10 mouse cellular contexts compared by ENCODE assay signal in the genomic region with DNA sequence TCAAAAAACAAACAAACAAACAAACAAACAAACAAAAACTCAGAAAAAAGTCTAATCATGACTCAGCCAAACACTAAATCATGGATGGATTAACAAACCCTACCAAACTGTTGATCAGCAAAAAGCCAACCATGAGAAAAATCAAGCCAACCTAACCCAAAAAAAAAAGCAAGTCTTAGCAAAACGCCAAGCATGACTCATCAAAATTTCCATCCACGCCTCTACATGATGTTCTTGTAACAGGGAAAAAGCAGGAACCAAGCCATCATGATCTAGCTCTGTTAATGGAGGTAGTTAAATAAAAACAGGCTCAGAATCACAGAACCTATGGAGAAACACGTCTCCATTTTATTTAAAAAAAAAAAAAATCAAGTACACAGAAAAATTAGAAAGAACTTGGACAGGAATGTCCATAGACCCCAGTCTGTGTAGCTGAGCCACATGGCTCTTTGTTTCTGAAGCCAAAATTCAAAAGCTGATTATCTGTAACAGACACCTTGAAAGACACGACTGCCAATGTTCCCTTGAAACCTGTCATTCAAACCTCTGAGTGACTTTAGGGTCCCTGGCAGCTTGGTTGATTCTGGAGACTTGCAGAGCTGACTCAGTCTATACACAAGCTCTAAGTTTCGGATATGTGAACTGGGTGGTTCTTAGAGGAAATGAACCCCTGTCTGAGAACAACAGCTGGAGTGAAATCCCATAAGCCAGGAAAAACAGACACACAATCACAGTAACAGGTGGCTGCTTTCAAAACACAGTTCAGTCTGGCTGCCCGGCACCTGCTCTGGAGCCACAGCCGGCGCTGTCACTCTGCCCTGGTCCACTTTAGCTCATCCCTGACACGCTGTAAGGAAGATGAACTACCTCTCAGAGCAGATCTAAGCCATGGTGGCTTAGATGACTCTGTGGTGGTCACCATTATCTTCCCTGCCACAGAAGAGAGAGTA. TPM values are rescaled to one million over a fixed set of nuclear protein-coding genes. Genes with fewer than 3 reads are reported as not detected.
DNase-seq lines count a peak whose midpoint lies in the region; ATAC-seq and TF ChIP-seq lines count a peak whose summit lies in the region.
"Had no signal": no experiment of that assay in that cellular context is flagged by ENCODE, and none has a peak within 500 bp of the region (broad histone marks: within the 10 kb centered on the region; RNA-seq: fewer than 3 reads in every experiment).

No protein-coding gene starts in this region.

- WGBS in embryonic facial prominence, embryonic 15.5 days, result 49% methylated on average over 9 of the region's 9 CpGs
- 54% methylated on average over 9 of the region's 9 CpGs for WGBS in midbrain, embryonic 14.5 days
- WGBS in hindbrain, embryonic 11.5 days, result 64% methylated on average over 9 of the region's 9 CpGs

- intact Hi-C loops in heart, postnatal 25 days (cut with DNase I), result no loop called here

- TF ChIP-seq CTCF in C2C12 (IDR thresholded peaks at IDR 0.05; ENCODE audit: control insufficient read depth, insufficient read depth, insufficient read length), result no peak

- H3K27ac ChIP-seq in embryonic facial prominence, embryonic 15.5 days (replicated peaks), result no peak overlapping the region
- no peak overlapping the region for H3K27ac ChIP-seq in midbrain, embryonic 14.5 days (replicated peaks; ENCODE audit: low read depth, low read length)
- H3K27ac ChIP-seq in hindbrain, embryonic 11.5 days (ENCODE audit: low read depth, low read length), result no peak overlapping the region
- H3K27ac ChIP-seq: hindbrain, embryonic 15.5 days had no signal

- DNase-seq in heart, adult 18-20 months, result peak; percentile 13 to 35
- no peak for DNase-seq in heart, postnatal 25 days (ENCODE audit: low spot score)
- peak; percentile 16 for DNase-seq in lung, postnatal 25 days (ENCODE audit: low spot score)
- no peak for DNase-seq in midbrain, embryonic 14.5 days
- no peak for DNase-seq in hindbrain, embryonic 11.5 days (ENCODE audit: low spot score)
- DNase-seq in spleen, postnatal 36 days (ENCODE audit: low spot score in 2 of 2), result no peak

- no peaks in the 10 kb centered on the region for H3K36me3 ChIP-seq in C2C12 (ENCODE audit: control insufficient read depth, insufficient read depth)
- no peaks in the 10 kb centered on the region for H3K36me3 ChIP-seq in embryonic facial prominence, embryonic 15.5 days
- H3K36me3 ChIP-seq in midbrain, embryonic 14.5 days (ENCODE audit: control insufficient read depth, insufficient read depth, low read length), result no peaks in the 10 kb centered on the region
- H3K36me3 ChIP-seq in hindbrain, embryonic 11.5 days (ENCODE audit: control insufficient read depth, insufficient read depth, low read length), result no peaks in the 10 kb centered on the region
- H3K36me3 ChIP-seq: hindbrain, embryonic 15.5 days had no signal

- no peak overlapping the region for H3ac ChIP-seq in C2C12 (ENCODE audit: control insufficient read depth, insufficient read length, low read depth)

- no peak overlapping the region for H3K4me3 ChIP-seq in C2C12 (ENCODE audit: insufficient read depth, poor library complexity, severe bottlenecking)
- H3K4me3 ChIP-seq in embryonic facial prominence, embryonic 15.5 days (replicated peaks), result no peak overlapping the region
- H3K4me3 ChIP-seq in midbrain, embryonic 14.5 days (replicated peaks; ENCODE audit: low read depth, low read length), result no peak overlapping the region
- H3K4me3 ChIP-seq in hindbrain, embryonic 11.5 days (ENCODE audit: low read depth, low read length), result no peak overlapping the region
- H3K4me3 ChIP-seq: erythroblast, embryonic 14.5 days; hindbrain, embryonic 15.5 days had no signal

- no peaks in the 10 kb centered on the region for H3K79me3 ChIP-seq in C2C12 (ENCODE audit: low read depth)

- H3K9ac ChIP-seq in embryonic facial prominence, embryonic 15.5 days, result no peak overlapping the region
- H3K9ac ChIP-seq in midbrain, embryonic 14.5 days (replicated peaks; ENCODE audit: low read length), result no peak overlapping the region
- no peak overlapping the region for H3K9ac ChIP-seq in hindbrain, embryonic 11.5 days (ENCODE audit: low read depth, low read length)
- H3K9ac ChIP-seq: hindbrain, embryonic 15.5 days had no signal

- ATAC-seq in embryonic facial prominence, embryonic 15.5 days (ENCODE audit: insufficient number of reproducible peaks, low FRiP score, low TSS enrichment, low read depth), result peak; percentile 60
- no peak for ATAC-seq in midbrain, embryonic 14.5 days (ENCODE audit: low FRiP score, low TSS enrichment)
- ATAC-seq in hindbrain, embryonic 11.5 days (ENCODE audit: low FRiP score), result no peak

- no peaks in the 10 kb centered on the region for H3K9me3 ChIP-seq in embryonic facial prominence, embryonic 15.5 days (replicated peaks)
- no peaks in the 10 kb centered on the region for H3K9me3 ChIP-seq in midbrain, embryonic 14.5 days (ENCODE audit: control insufficient read depth, low read length)
- H3K9me3 ChIP-seq in hindbrain, embryonic 11.5 days (ENCODE audit: control insufficient read depth, low read length), result no peaks in the 10 kb centered on the region
- H3K9me3 ChIP-seq: hindbrain, embryonic 15.5 days had no signal

- H3K4me2 ChIP-seq in embryonic facial prominence, embryonic 15.5 days (replicated peaks), result no peak overlapping the region
- H3K4me2 ChIP-seq in midbrain, embryonic 14.5 days (ENCODE audit: low read length), result no peak overlapping the region
- H3K4me2 ChIP-seq in hindbrain, embryonic 11.5 days (replicated peaks; ENCODE audit: low read depth, low read length), result no peak overlapping the region
- H3K4me2 ChIP-seq: hindbrain, embryonic 15.5 days had no signal

- peaks cover 11% of the 10 kb centered on the region; the same call in 1 of the 2 replicates for H3K4me1 ChIP-seq in embryonic facial prominence, embryonic 15.5 days
- H3K4me1 ChIP-seq in midbrain, embryonic 14.5 days (ENCODE audit: control insufficient read depth, insufficient read depth, low read length), result peaks cover 13% of the 10 kb centered on the region
- H3K4me1 ChIP-seq in hindbrain, embryonic 11.5 days (replicated peaks; ENCODE audit: control insufficient read depth, insufficient read depth, low read length), result no peaks in the 10 kb centered on the region
- H3K4me1 ChIP-seq: hindbrain, embryonic 15.5 days had no signal

- no peaks in the 10 kb centered on the region for H3K27me3 ChIP-seq in C2C12 (ENCODE audit: control insufficient read depth, insufficient read depth, insufficient read length)
- no peaks in the 10 kb centered on the region for H3K27me3 ChIP-seq in embryonic facial prominence, embryonic 15.5 days
- no peaks in the 10 kb centered on the region for H3K27me3 ChIP-seq in midbrain, embryonic 14.5 days (ENCODE audit: control insufficient read depth, insufficient read depth, low read length)
- no peaks in the 10 kb centered on the region for H3K27me3 ChIP-seq in hindbrain, embryonic 11.5 days (ENCODE audit: control insufficient read depth, insufficient read depth, low read length)
- H3K27me3 ChIP-seq: hindbrain, embryonic 15.5 days had no signal

- H3K79me2 ChIP-seq in C2C12 (ENCODE audit: control insufficient read depth, insufficient read depth), result no peaks in the 10 kb centered on the region

TF ChIP-seq in C2C12, 6 proteins besides CTCF, POLR2A, EP300 and RAD21:
- TF ChIP-seq MYOD1 (IDR thresholded peaks at IDR 0.05; ENCODE audit: control insufficient read depth, insufficient read length, low read depth) (peak; percentile 100), MAX (IDR thresholded peaks at IDR 0.05) (peak; percentile 12), FOSL1 (IDR thresholded peaks at IDR 0.05; ENCODE audit: insufficient read depth, low read length, poor library complexity, severe bottlenecking) (no peak), MYOG (IDR thresholded peaks at IDR 0.05; ENCODE audit: control insufficient read depth, extremely low read depth, insufficient read length) (no peak), USF1 (IDR thresholded peaks at IDR 0.05; ENCODE audit: low read depth) (no peak), CEBPB (IDR thresholded peaks at IDR 0.05; ENCODE audit: low read depth) (no peak)
TF ChIP-seq in C2C12: peak in this region for 2.

RNA-seq across cellular contexts. Expression of gene Dars, which starts 27.0 kb away (rescaled TPM):
- total RNA-seq in heart, adult 18-20 months (2021), result 10 to 100 TPM; 69.2 to 71.5 TPM
- total RNA-seq in heart, postnatal 25 days (2021), result 10 to 100 TPM; 61.0 to 63.0 TPM
- polyA plus RNA-seq in C2C12 (2012; fragmentation: generic; extraction: Trizol), result 52.3 TPM
- 134 and 139 TPM in 2 replicates for polyA plus RNA-seq in embryonic facial prominence, embryonic 15.5 days (2015; fragmentation: Nextera tagmentation; extraction: Ambion mirVana)
- 96.7 and 111 TPM in 2 replicates for polyA plus RNA-seq in midbrain, embryonic 14.5 days (2014; fragmentation: Nextera tagmentation; extraction: Ambion mirVana)
- polyA plus RNA-seq in hindbrain, embryonic 11.5 days (2014; fragmentation: Nextera tagmentation; extraction: Ambion mirVana), result 151 and 159 TPM in 2 replicates

Comparison
In these comparisons a context has a peak if more than half of its experiments do, and no peak if none do; other contexts are left out.
1. DNase-seq: peak in heart, adult 18-20 months (2 of 2) and lung, postnatal 25 days (single experiment); none in heart, postnatal 25 days (single experiment), midbrain, embryonic 14.5 days (single experiment), hindbrain, embryonic 11.5 days (single experiment) and spleen, postnatal 36 days (0 of 2).